Mouse (Mus musculus) myocyte (in vitro differentiated cells): Measurements from ENCODE around the gene Hacd1. TPM values are rescaled to one million over a fixed set of nuclear protein-coding genes. Genes with fewer than 3 reads are reported as not detected.

Source experiments
- H3K27me3 ChIP-seq: one replicate; pipeline ENCODE4 v1.6.1; 2011; ENCODE audit not compliant: control insufficient read depth, insufficient read depth, insufficient read length
- H3K36me3 ChIP-seq: one replicate; pipeline ENCODE4 v1.6.1; 2011; ENCODE audit not compliant: control insufficient read depth, insufficient read depth
- H3K4me2 ChIP-seq: one replicate; pipeline ENCODE4 v1.6.1; 2011; ENCODE audit warnings: low read depth, control low read depth
- H3K4me3 ChIP-seq: one replicate; pipeline ENCODE4 v1.5.1; 2011; ENCODE audit warnings: mild to moderate bottlenecking, control low read depth, moderate library complexity
- H3K79me2 ChIP-seq: one replicate; pipeline ENCODE4 v1.6.1; 2011; ENCODE audit not compliant: control insufficient read depth, insufficient read depth
- H3ac ChIP-seq: one replicate; pipeline ENCODE4 v1.6.1; 2011; ENCODE audit not compliant: control insufficient read depth, insufficient read length
- CEBPB ChIP-seq: IDR thresholded peaks from 2 replicates; pipeline ENCODE4 v1.6.1; 2011; ENCODE audit warnings: mild to moderate bottlenecking, moderate library complexity; ENCODE audit not compliant: poor library complexity, insufficient read depth, severe bottlenecking
- E2F4 ChIP-seq: IDR thresholded peaks from one replicate; pipeline ENCODE4 v1.6.1; 2011; ENCODE audit warnings: mild to moderate bottlenecking, control low read depth, moderate library complexity; ENCODE audit not compliant: insufficient read depth
- MAX ChIP-seq: IDR thresholded peaks from one replicate; pipeline ENCODE4 v1.6.1; 2011; ENCODE audit warnings: low read depth, mild to moderate bottlenecking, control low read depth
- MYOD1 ChIP-seq, 3 experiments: IDR thresholded peaks; one replicate each; pipeline ENCODE4 v1.6.1; 2011; ENCODE audit warnings: control low read depth in 2 of 3, low read depth in 2 of 3, mild to moderate bottlenecking in 2 of 3, moderate library complexity in 1 of 3; ENCODE audit not compliant: insufficient read length in 2 of 3, control insufficient read depth in 1 of 3
- MYOG ChIP-seq, 3 experiments: IDR thresholded peaks; one replicate each; pipeline ENCODE4 v1.6.1; 2011; ENCODE audit warnings: control low read depth in 2 of 3, low read depth in 2 of 3, mild to moderate bottlenecking in 2 of 3; ENCODE audit not compliant: insufficient read length in 2 of 3, control insufficient read depth in 1 of 3, insufficient read depth in 1 of 3
- POLR2A ChIP-seq: IDR thresholded peaks from one replicate; pipeline ENCODE4 v1.6.1; 2011; ENCODE audit warnings: low read depth, mild to moderate bottlenecking, control low read depth, moderate library complexity; ENCODE audit not compliant: insufficient read length
- POLR2AphosphoS2 ChIP-seq: IDR thresholded peaks from one replicate; pipeline ENCODE4 v1.6.1; 2011; ENCODE audit warnings: low read depth, control low read depth; ENCODE audit not compliant: insufficient read length
- REST ChIP-seq: IDR thresholded peaks from one replicate; pipeline ENCODE4 v1.6.1; 2011; ENCODE audit warnings: mild to moderate bottlenecking, control low read depth, moderate library complexity; ENCODE audit not compliant: insufficient read depth, insufficient read length
- SRF ChIP-seq: IDR thresholded peaks from one replicate; pipeline ENCODE4 v1.6.1; 2011; ENCODE audit warnings: low read depth; ENCODE audit not compliant: control insufficient read depth, insufficient read length
- TCF12 ChIP-seq: IDR thresholded peaks from one replicate; pipeline ENCODE4 v1.6.1; 2011; ENCODE audit warnings: mild to moderate bottlenecking, control low read depth; ENCODE audit not compliant: poor library complexity, insufficient read depth, severe bottlenecking
- TCF3 ChIP-seq: IDR thresholded peaks from one replicate; pipeline ENCODE4 v1.6.1; 2011; ENCODE audit warnings: low read depth, control low read depth; ENCODE audit not compliant: insufficient read length
- USF1 ChIP-seq: IDR thresholded peaks from one replicate; pipeline ENCODE4 v1.6.1; 2011; ENCODE audit warnings: low read depth, mild to moderate bottlenecking, control low read depth, moderate library complexity
- polyA plus RNA-seq: library from polyadenylated mRNA; unstranded; fragments of >200 nt; fragmentation: generic; extraction: Trizol; gene quantifications from one replicate; pipeline ENCODE4 v1.2.1, GENCODE M21; 2012; ENCODE audit warnings: missing spikeins

Gene Hacd1
- polyA plus RNA-seq, 1 experiment = 254 TPM

GRCm38 (mm10) chr2:13808593-13808992 is 247.3 kb downstream of the Hacd1 start:
- Histone ChIP-seq H3K4me2 (no peak overlapping the region), H3K36me3 (no peaks in the 10 kb centered on the region), H3ac (no peak overlapping the region), H3K27me3 (no peaks in the 10 kb centered on the region), H3K4me3 (no peak overlapping the region), H3K79me2 (no peaks in the 10 kb centered on the region)
- no peak for TF ChIP-seq REST
- TF ChIP-seq TCF3 = no peak
- TF ChIP-seq MYOD1 (IDR thresholded peaks at IDR 0.05; ENCODE audit: control insufficient read depth in 1 of 3, insufficient read length in 2 of 3, low read depth in 2 of 3) = no peak
- no peak for TF ChIP-seq E2F4
- TF ChIP-seq USF1 = no peak
- no peak for TF ChIP-seq TCF12
- TF ChIP-seq POLR2AphosphoS2 = no peak
- no peak for TF ChIP-seq MYOG (IDR thresholded peaks at IDR 0.05; ENCODE audit: control insufficient read depth in 1 of 3, insufficient read depth in 1 of 3, insufficient read length in 2 of 3, low read depth in 2 of 3)
- TF ChIP-seq MAX = no peak
- TF ChIP-seq CEBPB = no peak
- TF ChIP-seq SRF = no peak
- TF ChIP-seq POLR2A = no peak

DNA sequence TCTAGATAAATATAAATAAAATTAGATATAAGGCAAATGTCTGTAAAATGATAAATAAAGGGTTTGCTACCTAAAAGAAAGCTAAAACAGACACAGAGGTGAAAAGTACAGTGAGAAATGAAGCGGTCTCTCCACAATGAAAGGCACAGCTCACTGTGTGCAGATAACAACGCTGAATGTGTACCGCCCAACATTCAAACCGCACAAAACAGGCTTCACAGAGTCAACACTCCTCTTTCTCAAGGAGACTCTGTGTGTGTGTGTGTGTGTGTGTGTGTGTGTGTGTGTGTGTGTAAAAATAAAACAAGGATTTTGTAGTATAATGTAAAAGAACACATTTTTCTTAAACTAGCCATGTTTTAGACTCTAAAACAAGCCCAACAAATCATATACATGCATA is 247.9 kb downstream of the Hacd1 start:
- Histone ChIP-seq H3K36me3 (no peaks in the 10 kb centered on the region), H3K27me3 (no peaks in the 10 kb centered on the region), H3K4me3 (no peak overlapping the region), H3K4me2 (no peak overlapping the region), H3ac (no peak overlapping the region), H3K79me2 (no peaks in the 10 kb centered on the region)
- TF ChIP-seq SRF = no peak
- no peak for TF ChIP-seq TCF3
- TF ChIP-seq TCF12 = no peak
- TF ChIP-seq MAX = no peak
- no peak for TF ChIP-seq POLR2A
- TF ChIP-seq USF1 = no peak
- no peak for TF ChIP-seq CEBPB
- TF ChIP-seq REST = no peak
- no peak for TF ChIP-seq E2F4
- no peak for TF ChIP-seq MYOD1 (IDR thresholded peaks at IDR 0.05; ENCODE audit: control insufficient read depth in 1 of 3, insufficient read length in 2 of 3, low read depth in 2 of 3)
- TF ChIP-seq MYOG (IDR thresholded peaks at IDR 0.05; ENCODE audit: control insufficient read depth in 1 of 3, insufficient read depth in 1 of 3, insufficient read length in 2 of 3, low read depth in 2 of 3) = no peak
- TF ChIP-seq POLR2AphosphoS2 = no peak

DNA sequence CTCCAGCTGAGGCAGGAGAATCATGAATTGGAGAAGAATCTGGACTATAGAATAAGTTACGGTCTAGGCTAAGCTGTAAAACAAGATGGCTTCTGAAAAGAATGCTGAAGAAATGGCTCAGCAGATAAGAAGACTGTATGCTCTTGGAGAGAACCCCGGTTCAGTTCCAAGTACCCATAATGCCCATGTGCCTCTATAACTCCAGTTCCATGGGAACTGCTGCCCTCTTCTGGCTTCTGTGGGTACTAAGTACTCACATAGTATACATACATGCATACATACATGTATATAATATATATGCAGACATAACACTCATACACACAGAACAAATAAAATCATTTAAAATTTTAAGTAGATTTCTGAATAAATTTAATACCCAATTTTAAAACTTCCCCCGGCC is 249.8 kb downstream of the Hacd1 start:
- no peaks in the 10 kb centered on the region for H3K27me3 ChIP-seq
- H3K4me2 ChIP-seq = no peak overlapping the region
- no peaks in the 10 kb centered on the region for H3K79me2 ChIP-seq
- no peak overlapping the region for H3K4me3 ChIP-seq
- no peak overlapping the region for H3ac ChIP-seq
- TF ChIP-seq SRF = no peak
- TF ChIP-seq REST = no peak
- TF ChIP-seq POLR2A = no peak
- TF ChIP-seq E2F4 = no peak
- no peak for TF ChIP-seq MYOD1 (IDR thresholded peaks at IDR 0.05; ENCODE audit: control insufficient read depth in 1 of 3, insufficient read length in 2 of 3, low read depth in 2 of 3)
- TF ChIP-seq MAX = no peak
- no peak for TF ChIP-seq POLR2AphosphoS2
- no peak for TF ChIP-seq MYOG (IDR thresholded peaks at IDR 0.05; ENCODE audit: control insufficient read depth in 1 of 3, insufficient read depth in 1 of 3, insufficient read length in 2 of 3, low read depth in 2 of 3)
- TF ChIP-seq USF1 = no peak
- TF ChIP-seq TCF12 = no peak
- TF ChIP-seq TCF3 = no peak
- no peak for TF ChIP-seq CEBPB
- H3K36me3 ChIP-seq = no peaks in the 10 kb centered on the region

DNA sequence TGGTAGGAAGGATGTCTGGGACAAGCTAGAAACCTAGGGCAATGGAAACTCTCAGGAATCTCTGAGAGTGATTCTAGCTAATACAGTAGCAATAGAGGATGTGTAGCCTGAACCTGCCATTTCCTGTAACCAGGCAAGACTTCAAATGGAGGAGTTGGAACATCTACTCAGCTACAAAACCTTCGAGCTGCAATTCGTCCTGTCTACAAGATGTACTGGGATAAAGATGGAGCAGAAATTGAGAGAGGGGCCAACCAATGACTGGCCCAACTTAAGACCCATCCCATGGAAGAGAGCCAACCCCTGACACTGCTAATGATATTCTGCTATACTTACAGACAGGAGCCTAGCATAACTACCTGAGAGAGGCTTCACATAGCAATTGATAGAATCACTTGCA is 255.3 kb downstream of the Hacd1 start:
- Histone ChIP-seq H3K79me2 (no peaks in the 10 kb centered on the region), H3K4me2 (no peak overlapping the region), H3K4me3 (no peak overlapping the region), H3K27me3 (no peaks in the 10 kb centered on the region), H3ac (no peak overlapping the region), H3K36me3 (no peaks in the 10 kb centered on the region)
- TF ChIP-seq E2F4 (no peak), POLR2AphosphoS2 (no peak), MYOG (IDR thresholded peaks at IDR 0.05; ENCODE audit: control insufficient read depth in 1 of 3, insufficient read depth in 1 of 3, insufficient read length in 2 of 3, low read depth in 2 of 3) (no peak), POLR2A (no peak), USF1 (no peak), REST (no peak), TCF3 (no peak), MYOD1 (IDR thresholded peaks at IDR 0.05; ENCODE audit: control insufficient read depth in 1 of 3, insufficient read length in 2 of 3, low read depth in 2 of 3) (no peak), TCF12 (no peak), MAX (no peak), CEBPB (no peak), SRF (no peak)

Other genes starting within 250 kb of the Hacd1 start
- gene Stam, start 18.0 kb upstream of the Hacd1 start, polyA plus RNA-seq = 31.9 TPM
- 0.08 TPM for gene Tmem236, start 118.4 kb upstream of the Hacd1 start, polyA plus RNA-seq
- 0.04 TPM for gene Mrc1, start 173.3 kb upstream of the Hacd1 start, polyA plus RNA-seq